15 mouse cellular contexts compared by ENCODE assay signal in genomic region chr3:64964667-64965415, GRCm38 (mm10).
DNase-seq lines count a peak whose midpoint lies in the region; ATAC-seq and TF ChIP-seq lines count a peak whose summit lies in the region.
"Had no signal": no experiment of that assay in that cellular context is flagged by ENCODE, and none has a peak within 500 bp of the region (broad histone marks: within the 10 kb centered on the region; RNA-seq: fewer than 3 reads in every experiment).

No protein-coding gene starts in this region.

- no peak for DNase-seq in gastrocnemius, adult 2 months
- DNase-seq in gastrocnemius, postnatal 14 days, result no peak
- DNase-seq in limb, embryonic 10.5 days (ENCODE audit: low spot score), result no peak
- peak; percentile 58 for DNase-seq in brain, embryonic 14.5 days (ENCODE audit: low read depth)
- peak; percentile 48 for DNase-seq in limb, embryonic 14.5 days (ENCODE audit: low spot score)
- DNase-seq in kidney, adult 11 months, result no peak
- DNase-seq: cerebellum, adult 9-11 months; heart, postnatal 4 days; right cerebral cortex, postnatal 14 days; thymus, adult 2 months had no signal

- H3K4me1 ChIP-seq in limb, embryonic 13.5 days, result peaks cover 10% of the 10 kb centered on the region; the same call in 1 of the 2 replicates
- 0 out of 2 replicates have a peak, but pooled peaks cover 2% of the 10 kb centered on the region for H3K4me1 ChIP-seq in limb, embryonic 10.5 days
- peaks cover 11% of the 10 kb centered on the region; the same call in 1 of the 2 replicates for H3K4me1 ChIP-seq in limb, embryonic 14.5 days (ENCODE audit: control insufficient read depth, insufficient read depth, low read length)
- H3K4me1 ChIP-seq: megakaryocyte, embryonic 14.5 days had no signal

- no peak for TF ChIP-seq CTCF in gastrocnemius, adult 2 months (IDR thresholded peaks at IDR 0.05)
- TF ChIP-seq CTCF in brain, embryonic 14.5 days (IDR thresholded peaks at IDR 0.05; ENCODE audit: borderline replicate concordance, extremely low read depth, insufficient read depth, insufficient read length), result no peak

- no peaks in the 10 kb centered on the region for H3K9me3 ChIP-seq in limb, embryonic 13.5 days
- H3K9me3 ChIP-seq in limb, embryonic 10.5 days (replicated peaks), result no peaks in the 10 kb centered on the region
- no peaks in the 10 kb centered on the region for H3K9me3 ChIP-seq in limb, embryonic 14.5 days (ENCODE audit: control insufficient read depth, low read length)

- H3K4me3 ChIP-seq in gastrocnemius, adult 2 months, result no peak overlapping the region
- no peak overlapping the region for H3K4me3 ChIP-seq in limb, embryonic 13.5 days
- no peak overlapping the region for H3K4me3 ChIP-seq in limb, embryonic 10.5 days
- no peak overlapping the region for H3K4me3 ChIP-seq in limb, embryonic 14.5 days (replicated peaks; ENCODE audit: low read length)
- H3K4me3 ChIP-seq: megakaryocyte, embryonic 14.5 days; myocyte had no signal

- intact Hi-C loops in gastrocnemius, adult 2 months (cut with DNase I), result no loop called here
- intact Hi-C loops in gastrocnemius, postnatal 14 days (cut with DNase I; ENCODE audit: low total_unique reads), result no loop called here

- H3K4me2 ChIP-seq in limb, embryonic 13.5 days (replicated peaks), result no peak overlapping the region
- H3K4me2 ChIP-seq in limb, embryonic 14.5 days (replicated peaks; ENCODE audit: low read depth, low read length, severe bottlenecking), result no peak overlapping the region
- H3K4me2 ChIP-seq: liver, embryonic 11.5 days had no signal

- H3K36me3 ChIP-seq in limb, embryonic 13.5 days, result no peaks in the 10 kb centered on the region
- H3K36me3 ChIP-seq in limb, embryonic 10.5 days, result no peaks in the 10 kb centered on the region
- H3K36me3 ChIP-seq in limb, embryonic 14.5 days (ENCODE audit: control insufficient read depth, insufficient read depth, low read length), result no peaks in the 10 kb centered on the region

- H3K9ac ChIP-seq in limb, embryonic 13.5 days, result no peak overlapping the region
- no peak overlapping the region for H3K9ac ChIP-seq in limb, embryonic 14.5 days (ENCODE audit: low read depth, low read length, severe bottlenecking)

- WGBS in limb, embryonic 13.5 days, result 69% methylated on average over 5 of the region's 5 CpGs
- WGBS in limb, embryonic 10.5 days, result 84% methylated on average over 5 of the region's 5 CpGs
- 64% methylated on average over 5 of the region's 5 CpGs for WGBS in limb, embryonic 14.5 days

- ATAC-seq in limb, embryonic 13.5 days (ENCODE audit: low FRiP score, low read depth), result peak; percentile 82; the same call in 1 of the 2 replicates
- peak; percentile 63; the same call in 1 of the 2 replicates for ATAC-seq in limb, embryonic 14.5 days (ENCODE audit: low FRiP score, low read depth)
- ATAC-seq: CD4-positive, CD25-positive, alpha-beta regulatory T cell, adult 4 months had no signal

- peak overlapping the region; percentile 82 for H3K27ac ChIP-seq in gastrocnemius, adult 2 months
- H3K27ac ChIP-seq in limb, embryonic 13.5 days, result no peak overlapping the region
- no peak overlapping the region for H3K27ac ChIP-seq in limb, embryonic 10.5 days
- no peak overlapping the region for H3K27ac ChIP-seq in limb, embryonic 14.5 days (replicated peaks; ENCODE audit: low read depth, low read length)

- no peak for TF ChIP-seq POLR2A in brain, embryonic 14.5 days (IDR thresholded peaks at IDR 0.05; ENCODE audit: borderline replicate concordance, extremely low read depth, insufficient read depth, insufficient read length, poor library complexity, severe bottlenecking)
- no peak for TF ChIP-seq POLR2A in limb, embryonic 14.5 days (IDR thresholded peaks at IDR 0.05; ENCODE audit: borderline replicate concordance, extremely low read depth, insufficient read depth, insufficient read length)

- H3K27me3 ChIP-seq in limb, embryonic 13.5 days, result no peaks in the 10 kb centered on the region
- H3K27me3 ChIP-seq in limb, embryonic 10.5 days (ENCODE audit: low read depth, poor library complexity, severe bottlenecking), result no peaks in the 10 kb centered on the region
- no peaks in the 10 kb centered on the region for H3K27me3 ChIP-seq in limb, embryonic 14.5 days (ENCODE audit: control insufficient read depth, insufficient read depth, low read length)
- H3K27me3 ChIP-seq: megakaryocyte, embryonic 14.5 days had no signal

Comparison
In these comparisons a context has a peak if more than half of its experiments do, and no peak if none do; other contexts are left out.
1. DNase-seq: peak in brain, embryonic 14.5 days (single experiment) and limb, embryonic 14.5 days (single experiment); none in gastrocnemius, adult 2 months (single experiment), gastrocnemius, postnatal 14 days (single experiment), limb, embryonic 10.5 days (single experiment) and kidney, adult 11 months (single experiment).